Mouse (Mus musculus): ENCODE results near the gene Klc2. TPM values are rescaled to one million over a fixed set of nuclear protein-coding genes. Genes with fewer than 3 reads are reported as not detected.

Gene Klc2
- total and polyA plus RNA-seq, 3 experiments = 5.9 to 12.0 (median 9.5) TPM

- H3K4me3 ChIP-seq (replicated peaks in 1 of 3; ENCODE audit: low read depth in 2 of 3, low read length in 2 of 3, poor library complexity in 1 of 3) = no peak overlapping the region
- no peaks in the 10 kb centered on the region for H3K4me1 ChIP-seq (ENCODE audit: control insufficient read depth in 1 of 2, insufficient read depth in 2 of 2)
- H3K9ac ChIP-seq (ENCODE audit: insufficient read depth, low read depth) = no peak overlapping the region
- H3K27ac ChIP-seq (ENCODE audit: insufficient read depth, low read depth) = no peak overlapping the region
- TF ChIP-seq ETS1 (conservative IDR thresholded peaks at IDR 0.05; ENCODE audit: low read depth, low read length) = no peak
- TF ChIP-seq ZNF384 (IDR thresholded peaks at IDR 0.05; ENCODE audit: low read depth, low read length) = peak; percentile 79
- peaks cover 60% of the 10 kb centered on the region for H3K27me3 ChIP-seq (replicated peaks)
- in situ Hi-C loops (cut with MboI; ENCODE audit: low pct_ligation_motif_present, low pct_unique_long_range_greater_than_20kb, low sequenced_read_pairs) = no loop called here
- dilution Hi-C loops (cut with MboI; ENCODE audit: extremely low pct_ligation_motif_present, extremely low pct_unique_long_range_greater_than_20kb, low sequenced_read_pairs) = no loop called here
- no peak for DNase-seq (ENCODE audit: extremely low read depth)
- H3K36me3 ChIP-seq (replicated peaks in 1 of 2; ENCODE audit: control insufficient read depth in 1 of 2, insufficient read depth in 1 of 2, low read length in 1 of 2) = no peaks in the 10 kb centered on the region
- no peaks in the 10 kb centered on the region for H3K79me2 ChIP-seq (replicated peaks; ENCODE audit: control insufficient read depth, extremely low read depth, insufficient read depth, poor library complexity, severe bottlenecking)
- H3K9me3 ChIP-seq (replicated peaks; ENCODE audit: low read length) = no peaks in the 10 kb centered on the region
- no peak overlapping the region for H3K4me2 ChIP-seq (ENCODE audit: insufficient read depth, low read depth, poor library complexity, severe bottlenecking)
Measured at GRCm38 (mm10) chr19:5124055-5124614, 5.8 kb upstream of the Klc2 start.

GRCm38 (mm10) chr19:5123241-5123640 lies 4.9 kb upstream of the Klc2 start:
- in situ Hi-C loops (cut with MboI; ENCODE audit: low pct_ligation_motif_present, low pct_unique_long_range_greater_than_20kb, low sequenced_read_pairs) (no loop called here), dilution Hi-C loops (cut with MboI; ENCODE audit: extremely low pct_ligation_motif_present, extremely low pct_unique_long_range_greater_than_20kb, low sequenced_read_pairs) (no loop called here)
- no peaks in the 10 kb centered on the region for H3K36me3 ChIP-seq (replicated peaks in 1 of 2; ENCODE audit: control insufficient read depth in 1 of 2, insufficient read depth in 1 of 2, low read length in 1 of 2)
- H3K79me2 ChIP-seq (replicated peaks; ENCODE audit: control insufficient read depth, extremely low read depth, insufficient read depth, poor library complexity, severe bottlenecking) = no peaks in the 10 kb centered on the region
- no peak for DNase-seq (ENCODE audit: extremely low read depth)
- peaks cover 3 to 5% of the 10 kb centered on the region in 2 experiments; a peak in 2 of 4 replicates for H3K4me1 ChIP-seq (ENCODE audit: control insufficient read depth in 1 of 2, insufficient read depth in 2 of 2)
- no peaks in the 10 kb centered on the region for H3K9me3 ChIP-seq (replicated peaks; ENCODE audit: low read length)
- no peak overlapping the region for H3K4me3 ChIP-seq (replicated peaks in 1 of 3; ENCODE audit: low read depth in 2 of 3, low read length in 2 of 3, poor library complexity in 1 of 3)
- no peak overlapping the region for H3K9ac ChIP-seq (ENCODE audit: insufficient read depth, low read depth)
- H3K27me3 ChIP-seq (replicated peaks) = peaks cover 65% of the 10 kb centered on the region
- TF ChIP-seq EP300 (IDR thresholded peaks at IDR 0.05; ENCODE audit: low read length) (no peak), PAX5 (IDR thresholded peaks at IDR 0.05; ENCODE audit: low read length) (no peak), RAD21 (IDR thresholded peaks at IDR 0.05; ENCODE audit: low read depth, low read length) (no peak), USF2 (conservative IDR thresholded peaks at IDR 0.05; ENCODE audit: low read depth, low read length) (no peak)
- no peak overlapping the region for H3K27ac ChIP-seq (ENCODE audit: insufficient read depth, low read depth)
- H3K4me2 ChIP-seq (ENCODE audit: insufficient read depth, low read depth, poor library complexity, severe bottlenecking) = no peak overlapping the region

- no peak for DNase-seq (ENCODE audit: extremely low read depth)
- no peak overlapping the region for H3K27ac ChIP-seq (ENCODE audit: insufficient read depth, low read depth)
- peaks cover 59% of the 10 kb centered on the region for H3K27me3 ChIP-seq (replicated peaks)
- H3K4me3 ChIP-seq (replicated peaks in 1 of 3; ENCODE audit: low read depth in 2 of 3, low read length in 2 of 3, poor library complexity in 1 of 3) = no peak overlapping the region
- no peak for TF ChIP-seq RAD21 (IDR thresholded peaks at IDR 0.05; ENCODE audit: low read depth, low read length)
- no peak for TF ChIP-seq IRF4 (IDR thresholded peaks at IDR 0.05; ENCODE audit: low read depth, low read length)
- TF ChIP-seq SMC3 (IDR thresholded peaks at IDR 0.05; ENCODE audit: low read depth, low read length) = no peak
- TF ChIP-seq NRF1 (IDR thresholded peaks at IDR 0.05; ENCODE audit: low read depth, low read length) = no peak
- no peak for TF ChIP-seq CHD1 (IDR thresholded peaks at IDR 0.05; ENCODE audit: low read depth, low read length)
- TF ChIP-seq TCF12 (IDR thresholded peaks at IDR 0.05; ENCODE audit: low read depth, low read length) = no peak
- TF ChIP-seq NELFE (IDR thresholded peaks at IDR 0.05; ENCODE audit: low read depth, low read length) = no peak
- H3K9me3 ChIP-seq (replicated peaks; ENCODE audit: low read length) = no peaks in the 10 kb centered on the region
- dilution Hi-C loops (cut with MboI; ENCODE audit: extremely low pct_ligation_motif_present, extremely low pct_unique_long_range_greater_than_20kb, low sequenced_read_pairs) (no loop called here), in situ Hi-C loops (cut with MboI; ENCODE audit: low pct_ligation_motif_present, low pct_unique_long_range_greater_than_20kb, low sequenced_read_pairs) (no loop called here)
- no peak overlapping the region for H3K9ac ChIP-seq (ENCODE audit: insufficient read depth, low read depth)
- peaks cover 3 to 5% of the 10 kb centered on the region in 2 experiments; a peak in 2 of 4 replicates for H3K4me1 ChIP-seq (ENCODE audit: control insufficient read depth in 1 of 2, insufficient read depth in 2 of 2)
- H3K4me2 ChIP-seq (ENCODE audit: insufficient read depth, low read depth, poor library complexity, severe bottlenecking) = no peak overlapping the region
- H3K79me2 ChIP-seq (replicated peaks; ENCODE audit: control insufficient read depth, extremely low read depth, insufficient read depth, poor library complexity, severe bottlenecking) = no peaks in the 10 kb centered on the region
- H3K36me3 ChIP-seq (replicated peaks in 1 of 2; ENCODE audit: control insufficient read depth in 1 of 2, insufficient read depth in 1 of 2, low read length in 1 of 2) = no peaks in the 10 kb centered on the region
Measured at GRCm38 (mm10) chr19:5122492-5122891, 4.1 kb upstream of the Klc2 start.
